Mouse (Mus musculus) CH12.LX (cell line): ENCODE measurements around the gene Mknk1. TPM values are rescaled to one million over a fixed set of nuclear protein-coding genes. Genes with fewer than 3 reads are reported as not detected.

Experiments
- DNase-seq: peaks from one replicate; pipeline ENCODE4 v3.0.0-alpha.2; 2013; ENCODE audit errors: extremely low read depth
- H3K27ac ChIP-seq: 2 replicates; pipeline ENCODE4 v1.5.1; 2012; ENCODE audit warnings: low read depth, mild to moderate bottlenecking, control low read depth, moderate library complexity; ENCODE audit not compliant: insufficient read depth
- H3K27me3 ChIP-seq: replicated peaks from 2 replicates; pipeline ENCODE3; 2012; ENCODE audit warnings: inconsistent platforms
- H3K36me3 ChIP-seq, 2 experiments: replicated peaks in 1 of 2; 2 replicates each; pipeline versions ENCODE3 to v1.6.1; 2012; ENCODE audit warnings: inconsistent platforms in 1 of 2, low read length in 1 of 2, mild to moderate bottlenecking in 1 of 2, mixed read lengths in 1 of 2, moderate library complexity in 1 of 2; ENCODE audit not compliant: control insufficient read depth in 1 of 2, insufficient read depth in 1 of 2
- H3K4me1 ChIP-seq, 2 experiments: 2 replicates each; pipeline ENCODE4 v1.6.1; 2012; ENCODE audit warnings: inconsistent platforms in 1 of 2, moderate library complexity in 1 of 2; ENCODE audit not compliant: insufficient read depth in 2 of 2, control insufficient read depth in 1 of 2
- H3K4me2 ChIP-seq: 2 replicates; pipeline ENCODE4 v1.6.1; 2012; ENCODE audit warnings: low read depth, mild to moderate bottlenecking, control low read depth; ENCODE audit not compliant: poor library complexity, insufficient read depth, severe bottlenecking
- H3K4me3 ChIP-seq, 3 experiments: fragments of 150-350 bp in 1 of 3; sonication (generic) in 1 of 3; replicated peaks in 1 of 3; 2 replicates each; pipeline versions ENCODE3 to v1.5.1; 2011 to 2012; ENCODE audit warnings: low read depth in 2 of 3, low read length in 2 of 3, mild to moderate bottlenecking in 2 of 3, moderate library complexity in 2 of 3, control low read depth in 1 of 3, improper control_type of control experiment in 1 of 3, inconsistent platforms in 1 of 3, mixed read lengths in 1 of 3; ENCODE audit not compliant: poor library complexity in 1 of 3
- H3K79me2 ChIP-seq: replicated peaks from 2 replicates; pipeline ENCODE4 v1.6.1; 2012; ENCODE audit warnings: mild to moderate bottlenecking, moderate library complexity; ENCODE audit not compliant: control insufficient read depth, poor library complexity, insufficient read depth, severe bottlenecking; ENCODE audit errors: extremely low read depth
- H3K9ac ChIP-seq: 2 replicates; pipeline ENCODE4 v1.6.1; 2012; ENCODE audit warnings: low read depth, mild to moderate bottlenecking, control low read depth, moderate library complexity; ENCODE audit not compliant: insufficient read depth
- H3K9me3 ChIP-seq: replicated peaks from 2 replicates; pipeline ENCODE3; 2012; ENCODE audit warnings: low read length, inconsistent platforms, mixed read lengths
- CHD1 ChIP-seq: IDR thresholded peaks from 2 replicates; pipeline ENCODE4 v1.6.1; 2012; ENCODE audit warnings: low read depth, low read length, improper control_type of control experiment, inconsistent platforms
- CHD2 ChIP-seq: IDR thresholded peaks from 2 replicates; pipeline ENCODE4 v1.6.1; 2011; ENCODE audit warnings: low read length, improper control_type of control experiment
- CTCF ChIP-seq, 2 experiments: IDR thresholded peaks in 1 of 2; conservative IDR thresholded peaks in 1 of 2; 2 replicates each; pipeline ENCODE4 v1.5.1; 2011 to 2012; ENCODE audit warnings: low read depth in 2 of 2, low read length in 2 of 2, improper control_type of control experiment in 1 of 2, inconsistent platforms in 1 of 2, mild to moderate bottlenecking in 1 of 2, moderate library complexity in 1 of 2
- E2F4 ChIP-seq: IDR thresholded peaks from 2 replicates; pipeline ENCODE4 v1.6.1; 2011; ENCODE audit warnings: low read depth, low read length, improper control_type of control experiment; ENCODE audit not compliant: insufficient replicate concordance
- ELF1 ChIP-seq: IDR thresholded peaks from 2 replicates; pipeline ENCODE4 v1.6.1; 2014; ENCODE audit warnings: low read depth, mild to moderate bottlenecking, inconsistent platforms, low read length, improper control_type of control experiment
- EP300 ChIP-seq: IDR thresholded peaks from 2 replicates; pipeline ENCODE4 v1.6.1; 2011; ENCODE audit warnings: low read length, improper control_type of control experiment
- IRF4 ChIP-seq: IDR thresholded peaks from 2 replicates; pipeline ENCODE4 v1.6.1; 2014; ENCODE audit warnings: low read depth, mild to moderate bottlenecking, inconsistent platforms, low read length, improper control_type of control experiment
- KAT2A ChIP-seq: IDR thresholded peaks from 2 replicates; pipeline ENCODE4 v1.6.1; 2012; ENCODE audit warnings: low read length, improper control_type of control experiment, inconsistent platforms; ENCODE audit not compliant: insufficient replicate concordance
- MAZ ChIP-seq: IDR thresholded peaks from 2 replicates; pipeline ENCODE4 v1.6.1; 2012; ENCODE audit warnings: low read depth, mild to moderate bottlenecking, inconsistent platforms, low read length, improper control_type of control experiment, moderate library complexity
- MEF2A ChIP-seq: IDR thresholded peaks from 2 replicates; pipeline ENCODE4 v1.6.1; 2014; ENCODE audit warnings: low read depth, mild to moderate bottlenecking, inconsistent platforms, low read length, improper control_type of control experiment, borderline replicate concordance
- NELFE ChIP-seq: IDR thresholded peaks from 2 replicates; pipeline ENCODE4 v1.6.1; 2011; ENCODE audit warnings: low read depth, low read length, improper control_type of control experiment
- PAX5 ChIP-seq: IDR thresholded peaks from 2 replicates; pipeline ENCODE4 v1.6.1; 2012; ENCODE audit warnings: low read length, inconsistent platforms, mixed read lengths
- POLR2A ChIP-seq: IDR thresholded peaks from 2 replicates; pipeline ENCODE4 v1.6.1; 2011; ENCODE audit warnings: low read depth, mild to moderate bottlenecking, improper control_type of control experiment, low read length
- POLR2AphosphoS2 ChIP-seq: IDR thresholded peaks from 2 replicates; pipeline ENCODE4 v1.6.1; 2011; ENCODE audit warnings: low read depth, low read length, improper control_type of control experiment
- RAD21 ChIP-seq: IDR thresholded peaks from 2 replicates; pipeline ENCODE4 v1.6.1; 2011; ENCODE audit warnings: low read depth, mild to moderate bottlenecking, low read length, improper control_type of control experiment, moderate library complexity
- RCOR1 ChIP-seq: conservative IDR thresholded peaks from 2 replicates; pipeline ENCODE4 v1.6.1; 2012; ENCODE audit warnings: low read depth, mild to moderate bottlenecking, inconsistent platforms, low read length, improper control_type of control experiment
- SIN3A ChIP-seq: IDR thresholded peaks from 2 replicates; pipeline ENCODE4 v1.6.1; 2012; ENCODE audit warnings: low read length, improper control_type of control experiment, inconsistent platforms
- SMC3 ChIP-seq: IDR thresholded peaks from 2 replicates; pipeline ENCODE4 v1.6.1; 2011; ENCODE audit warnings: low read depth, low read length, improper control_type of control experiment
- TCF12 ChIP-seq: IDR thresholded peaks from 2 replicates; pipeline ENCODE4 v1.6.1; 2014; ENCODE audit warnings: low read depth, mild to moderate bottlenecking, inconsistent platforms, low read length, improper control_type of control experiment
- UBTF ChIP-seq: IDR thresholded peaks from 2 replicates; pipeline ENCODE4 v1.6.1; 2012; ENCODE audit warnings: low read depth, mild to moderate bottlenecking, inconsistent platforms, low read length, improper control_type of control experiment, moderate library complexity
- USF2 ChIP-seq: conservative IDR thresholded peaks from 2 replicates; pipeline ENCODE4 v1.6.1; 2011; ENCODE audit warnings: low read depth, low read length, improper control_type of control experiment
- ZC3H11A ChIP-seq: IDR thresholded peaks from 2 replicates; pipeline ENCODE4 v1.6.1; 2012; ENCODE audit warnings: low read depth, mild to moderate bottlenecking, inconsistent platforms, low read length, improper control_type of control experiment
- ZMIZ1 ChIP-seq: IDR thresholded peaks from 2 replicates; pipeline ENCODE4 v1.6.1; 2012; ENCODE audit warnings: low read depth, mild to moderate bottlenecking, inconsistent platforms, low read length, improper control_type of control experiment
- dilution Hi-C: fragments of 300-500 bp; cut with MboI; formaldehyde crosslinking; loops from 2 replicates; pipeline ENCODE4 v1.14.3; 2020; ENCODE audit warnings: low sequenced_read_pairs; ENCODE audit not compliant: extremely low pct_unique_long_range_greater_than_20kb, extremely low pct_ligation_motif_present
- in situ Hi-C: fragments of 300-500 bp; cut with MboI; formaldehyde crosslinking; loops from 3 replicates; pipeline ENCODE4 v1.14.3; 2019; ENCODE audit warnings: low sequenced_read_pairs, low pct_ligation_motif_present, low pct_unique_long_range_greater_than_20kb, mixed read lengths
- polyA plus RNA-seq: library from polyadenylated mRNA; unstranded; fragments of >175 nt; gene quantifications from 2 replicates; pipeline ENCODE4 v1.2.1, GENCODE M21; 2012; ENCODE audit warnings: low read depth; ENCODE audit not compliant: insufficient read length
- total RNA-seq, 2 experiments: library from RNA; depleted of rRNA; stranded (reverse); fragments of 300-350 nt in 1 of 2; fragments of >200 nt in 1 of 2; gene quantifications; 2 replicates each; pipeline ENCODE4 v1.2.3; 2012 to 2014

The Mknk1 gene
- total and polyA plus RNA-seq, 3 experiments = 17.8 to 39.0 (median 31.5) TPM

GRCm38 (mm10) chr4:115799981-115800380, 39.0 kb upstream of the Mknk1 start:
- in situ Hi-C loops = no loop called here
- Histone ChIP-seq H3K79me2 (no peaks in the 10 kb centered on the region), H3K9ac (no peak overlapping the region), H3K4me3 (no peak overlapping the region), H3K27ac (no peak overlapping the region), H3K27me3 (no peaks in the 10 kb centered on the region), H3K36me3 (peaks cover 52 to 77% of the 10 kb centered on the region in 2 experiments), H3K4me2 (no peak overlapping the region), H3K9me3 (no peaks in the 10 kb centered on the region), H3K4me1 (no peaks in the 10 kb centered on the region)
- dilution Hi-C loops = no loop called here
- TF ChIP-seq NELFE = no peak
- DNase-seq = no peak

GRCm38 (mm10) chr4:115812326-115812725, 26.7 kb upstream of the Mknk1 start:
- H3K4me2 ChIP-seq = no peak overlapping the region
- H3K9ac ChIP-seq = no peak overlapping the region
- H3K27me3 ChIP-seq = no peaks in the 10 kb centered on the region
- no peak for DNase-seq
- H3K4me1 ChIP-seq = no peaks in the 10 kb centered on the region
- peaks cover 37 to 64% of the 10 kb centered on the region in 2 experiments for H3K36me3 ChIP-seq
- H3K79me2 ChIP-seq = no peaks in the 10 kb centered on the region
- TF ChIP-seq MAZ = no peak
- no peak for TF ChIP-seq ZMIZ1
- no peak for TF ChIP-seq SIN3A
- TF ChIP-seq USF2 = no peak
- TF ChIP-seq SMC3 = no peak
- TF ChIP-seq RCOR1 = no peak
- TF ChIP-seq TCF12 = no peak
- TF ChIP-seq, all 38 proteins: peak for 0
- in situ Hi-C loops (no loop called here), dilution Hi-C loops (no loop called here)
- H3K9me3 ChIP-seq = no peaks in the 10 kb centered on the region
- no peak overlapping the region for H3K4me3 ChIP-seq
- H3K27ac ChIP-seq = no peak overlapping the region

GRCm38 (mm10) chr4:115815606-115816005, 23.4 kb upstream of the Mknk1 start:
- no peak for DNase-seq
- peaks cover 35 to 78% of the 10 kb centered on the region in 2 experiments for H3K36me3 ChIP-seq
- no peaks in the 10 kb centered on the region for H3K9me3 ChIP-seq
- dilution Hi-C loops = no loop called here
- no peaks in the 10 kb centered on the region for H3K79me2 ChIP-seq
- peaks cover 9 to 17% of the 10 kb centered on the region in 2 experiments for H3K4me1 ChIP-seq
- TF ChIP-seq KAT2A (no peak), E2F4 (no peak), ZC3H11A (no peak), IRF4 (no peak), ELF1 (no peak), EP300 (no peak), POLR2A (no peak), USF2 (no peak), MEF2A (no peak), MAZ (no peak), POLR2AphosphoS2 (no peak), CHD2 (no peak), RAD21 (no peak), PAX5 (no peak), NELFE (no peak), UBTF (no peak), CTCF (conservative IDR thresholded peaks at IDR 0.05 in 1 of 2, IDR thresholded peaks at IDR 0.05 in 1 of 2; ENCODE audit: low read depth in 2 of 2, low read length in 2 of 2) (no peak), CHD1 (no peak)
- TF ChIP-seq, all 38 proteins: peak for 0
- in situ Hi-C loops = no loop called here
- Histone ChIP-seq H3K4me2 (no peak overlapping the region), H3K27me3 (no peaks in the 10 kb centered on the region), H3K27ac (no peak overlapping the region), H3K4me3 (no peak overlapping the region), H3K9ac (no peak overlapping the region)
